Mouse (Mus musculus) kidney, adult 18-20 months (tissue): Measurements from ENCODE around the gene Eif4e2.

ENCODE experiments used
- DNase-seq: peaks from one replicate; pipeline ENCODE4 v3.0.0; 2021

Gene Eif4e2

DNA sequence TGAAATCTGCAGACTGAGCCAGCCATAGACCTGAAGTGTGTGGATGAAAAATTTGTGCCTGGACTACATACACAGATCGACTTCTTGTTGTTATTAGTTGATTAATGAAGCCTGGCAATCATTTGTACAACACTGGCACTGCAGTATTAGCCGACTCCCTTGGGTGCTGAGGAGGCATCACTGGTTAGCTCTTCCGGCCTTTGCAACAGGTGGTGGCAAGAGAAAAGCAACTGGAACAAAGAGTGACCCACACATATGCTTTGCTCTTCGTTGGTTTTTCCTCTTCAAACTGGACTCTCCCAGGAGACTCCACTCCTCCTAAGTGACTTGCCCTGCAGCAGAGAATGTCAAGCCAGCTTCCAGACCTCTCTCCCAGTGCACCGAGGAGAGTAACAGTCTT, 9.9 kb upstream of the Eif4e2 start:
- DNase-seq: no peak

DNA sequence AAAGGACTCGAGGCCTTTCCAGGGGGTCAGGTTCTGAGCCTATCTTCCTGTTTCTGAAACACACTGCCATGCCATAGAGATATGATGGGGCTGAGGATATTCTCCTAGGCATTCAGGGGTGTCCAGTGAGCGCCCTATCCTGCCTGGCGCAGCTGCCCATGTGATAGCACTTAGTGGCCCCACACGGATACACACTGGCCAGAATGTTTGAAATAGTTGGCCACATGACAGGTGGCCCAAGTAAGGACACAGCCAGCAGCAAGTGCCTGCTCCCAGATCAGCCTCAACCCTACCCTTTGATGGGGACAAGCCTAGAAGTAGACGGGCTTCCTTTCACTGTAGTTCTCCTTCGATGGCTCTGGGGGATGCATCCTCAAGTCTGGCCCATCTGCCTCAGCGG, 9.2 kb upstream of the Eif4e2 start, which contains the start of gene Chrng:
TSS of gene Chrng (plus strand) at position 193 of the 400 bp plus-strand sequence.
- no peak for DNase-seq

DNA sequence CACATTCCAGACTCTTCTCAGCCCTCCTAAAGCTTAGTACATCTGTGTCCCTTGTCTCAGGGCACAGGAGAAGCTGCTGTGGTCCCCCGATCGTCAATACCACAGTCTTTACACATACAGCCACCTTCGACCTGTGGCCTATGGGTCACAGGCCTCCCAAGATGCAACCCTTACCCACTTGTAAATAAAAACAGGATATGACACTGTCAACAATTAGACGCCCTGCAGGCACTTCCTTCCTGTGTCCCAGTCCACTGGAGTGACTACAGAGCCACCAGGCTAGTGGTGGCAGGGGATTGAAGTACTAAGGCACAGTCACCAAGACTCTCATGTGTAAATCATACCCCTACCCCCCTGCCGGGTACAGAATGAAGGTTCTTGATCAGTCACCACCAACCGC, 8.7 kb upstream of the Eif4e2 start:
- no peak for DNase-seq

DNA sequence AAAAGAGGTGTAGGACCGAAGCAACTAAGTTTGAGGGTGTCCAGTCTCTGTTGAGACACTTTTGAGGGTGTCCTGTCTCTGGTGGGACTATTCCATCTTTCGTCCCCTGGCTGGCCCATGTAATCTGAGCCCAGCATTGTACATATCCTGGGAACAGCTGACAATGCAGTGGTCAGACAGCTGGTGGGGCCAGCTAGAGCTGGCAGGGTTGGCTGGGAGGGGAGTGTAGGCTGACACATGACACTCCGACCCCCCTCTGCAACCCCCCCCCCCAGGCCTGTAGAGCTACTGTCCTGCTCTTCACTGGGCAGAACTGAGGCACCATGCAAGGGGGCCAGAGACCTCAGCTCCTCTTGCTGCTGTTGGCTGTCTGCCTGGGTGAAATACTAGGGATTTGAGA, 8.2 kb upstream of the Eif4e2 start:
- DNase-seq: no peak

DNA sequence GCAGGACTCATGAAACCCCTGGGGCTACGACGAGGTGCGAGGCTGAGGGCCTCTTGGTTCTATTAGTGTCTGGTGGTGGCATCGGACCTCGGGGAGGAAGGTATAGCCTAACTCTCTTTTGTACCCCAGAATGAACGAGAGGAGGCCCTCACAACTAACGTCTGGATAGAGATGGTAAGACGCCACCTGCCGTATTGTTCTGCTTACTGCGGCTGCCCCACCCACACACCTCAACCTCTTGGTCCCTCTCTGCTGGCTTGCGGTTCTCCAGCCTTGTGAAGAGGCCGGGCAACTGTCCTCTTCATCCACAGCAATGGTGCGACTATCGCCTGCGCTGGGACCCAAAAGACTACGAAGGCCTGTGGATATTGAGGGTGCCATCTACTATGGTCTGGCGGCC, 7.4 kb upstream of the Eif4e2 start:
- DNase-seq: no peak

DNA sequence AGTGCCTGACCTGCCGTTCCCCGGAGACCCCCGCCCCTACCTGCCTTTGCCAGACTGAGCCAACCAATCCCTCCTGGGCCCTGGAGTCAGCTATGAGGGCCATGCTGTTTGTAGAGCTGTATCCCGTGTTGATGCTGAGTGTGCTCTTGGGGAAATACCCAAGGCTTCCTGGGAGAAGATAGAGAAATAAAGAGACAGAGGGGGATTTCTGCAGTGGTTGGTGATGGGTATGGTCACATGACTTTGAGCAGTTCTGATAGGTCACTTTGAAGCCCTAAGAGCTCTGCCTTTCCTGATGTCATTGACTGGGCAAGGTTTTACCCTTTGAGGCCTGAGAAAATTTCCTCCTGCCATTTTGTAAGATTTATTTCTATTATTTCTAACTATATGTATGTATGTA, 2.3 kb upstream of the Eif4e2 start:
- no peak for DNase-seq

DNA sequence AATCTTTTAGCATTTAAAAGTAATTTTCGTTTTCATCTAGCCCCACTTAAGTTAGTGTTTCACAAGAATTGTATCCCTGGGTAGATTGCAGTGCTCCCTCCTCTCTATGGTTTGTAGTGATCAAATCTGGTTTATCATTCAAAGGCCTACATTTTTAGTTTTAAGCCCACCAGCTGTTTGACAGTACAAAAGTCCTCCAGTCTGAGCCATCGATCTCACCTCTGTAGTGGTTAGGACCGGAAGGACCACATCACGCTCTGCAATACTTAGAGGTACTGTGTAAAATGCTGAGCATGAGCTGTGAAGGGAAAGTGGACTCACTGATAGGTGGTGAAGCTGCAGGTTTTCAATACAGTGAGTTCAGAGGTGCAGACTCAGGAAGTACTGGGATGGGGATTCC, 1.0 kb downstream of the Eif4e2 start:
- no peak for DNase-seq

DNA sequence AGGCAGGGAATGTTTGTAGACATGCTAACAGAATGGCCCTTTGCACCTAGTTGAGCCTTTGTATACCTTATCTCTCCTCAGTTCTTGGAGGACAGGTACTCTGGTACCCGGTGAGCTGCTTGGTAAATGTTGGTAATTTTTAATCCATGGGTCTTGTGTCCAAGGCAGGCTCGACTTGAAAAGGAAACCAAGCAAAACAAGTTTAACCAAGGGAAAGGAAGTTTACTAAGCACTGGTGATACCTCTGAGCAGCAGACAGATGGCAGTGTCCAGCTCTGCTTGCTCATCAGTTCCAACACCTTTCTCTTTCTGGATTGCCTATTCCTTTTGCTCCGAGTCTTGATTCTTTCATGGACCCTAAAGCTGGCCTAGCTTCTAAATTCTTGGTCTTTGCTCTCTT, 4.2 kb downstream of the Eif4e2 start:
- peak; percentile 29 for DNase-seq

DNA sequence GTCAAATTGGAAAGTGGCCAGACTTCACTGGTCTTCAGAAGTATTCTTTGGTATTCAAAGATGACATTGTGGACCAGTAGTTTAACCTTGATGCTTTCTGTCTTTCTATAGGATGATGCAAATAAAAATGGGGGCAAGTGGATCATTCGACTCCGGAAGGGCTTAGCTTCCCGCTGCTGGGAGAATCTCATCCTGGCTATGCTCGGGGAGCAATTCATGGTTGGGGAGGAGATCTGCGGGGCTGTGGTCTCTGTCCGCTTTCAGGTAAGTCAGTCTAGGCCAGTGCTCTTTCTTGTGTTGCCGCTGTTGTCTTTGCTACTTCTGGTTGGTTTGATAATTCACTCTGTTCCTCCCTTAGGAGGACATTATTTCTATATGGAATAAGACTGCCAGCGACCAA, 12.0 kb downstream of the Eif4e2 start:
- DNase-seq: no peak

DNA sequence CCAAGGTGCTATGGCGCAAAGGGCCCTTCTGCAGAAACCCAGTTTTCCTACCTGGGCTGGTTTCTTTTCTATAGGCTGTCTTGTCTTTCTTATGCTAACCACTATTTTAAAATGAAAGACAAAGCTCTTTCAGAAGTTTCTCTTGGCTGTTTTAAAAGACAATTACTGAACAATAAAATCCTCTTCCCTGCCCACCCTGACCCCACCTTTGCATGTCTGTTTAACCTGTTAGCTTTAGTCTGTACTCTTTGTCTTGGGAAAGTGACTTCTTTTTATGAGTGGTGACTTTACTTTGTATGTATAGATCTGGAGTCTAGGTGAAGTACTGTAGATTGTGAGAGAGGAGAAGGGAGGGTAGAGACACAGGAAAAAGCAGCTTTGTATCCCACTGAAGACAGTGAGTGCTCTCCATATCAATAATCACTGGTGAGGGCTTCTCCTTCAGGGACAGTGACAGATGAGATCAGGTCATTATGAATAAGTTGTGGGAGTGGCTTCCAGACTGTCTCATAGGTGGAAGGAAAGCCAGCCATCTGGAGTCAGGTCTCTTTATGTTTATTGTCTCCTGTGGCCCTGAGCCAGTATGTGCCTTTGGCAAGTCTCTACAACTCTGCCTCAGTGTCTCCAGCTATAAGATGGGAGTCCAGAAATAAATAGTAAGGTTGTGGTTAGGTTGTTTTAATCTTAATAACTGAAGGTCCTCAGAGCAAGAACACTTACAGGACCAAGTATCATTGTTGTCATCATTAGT, 12.9 kb downstream of the Eif4e2 start:
- no peak for DNase-seq

DNA sequence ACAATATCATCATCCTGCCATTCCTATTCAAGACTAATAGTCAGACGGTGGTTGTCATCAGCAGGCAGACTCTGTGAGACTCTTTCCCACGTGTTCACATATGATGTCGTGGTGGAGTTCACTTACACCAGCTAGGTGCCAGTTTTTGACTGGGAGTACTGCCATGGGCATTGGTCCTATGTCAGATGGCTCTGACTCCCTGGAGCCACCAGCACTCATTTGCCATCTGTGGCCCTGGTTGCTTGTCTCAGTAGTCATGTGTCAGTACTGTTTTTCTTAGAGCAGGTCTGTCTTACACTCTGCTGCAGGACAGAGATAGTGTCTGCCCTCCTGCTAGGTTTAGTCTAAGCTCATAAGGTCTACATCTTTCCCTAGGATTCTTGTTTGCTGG, 13.4 kb downstream of the Eif4e2 start:
- no peak for DNase-seq

DNA sequence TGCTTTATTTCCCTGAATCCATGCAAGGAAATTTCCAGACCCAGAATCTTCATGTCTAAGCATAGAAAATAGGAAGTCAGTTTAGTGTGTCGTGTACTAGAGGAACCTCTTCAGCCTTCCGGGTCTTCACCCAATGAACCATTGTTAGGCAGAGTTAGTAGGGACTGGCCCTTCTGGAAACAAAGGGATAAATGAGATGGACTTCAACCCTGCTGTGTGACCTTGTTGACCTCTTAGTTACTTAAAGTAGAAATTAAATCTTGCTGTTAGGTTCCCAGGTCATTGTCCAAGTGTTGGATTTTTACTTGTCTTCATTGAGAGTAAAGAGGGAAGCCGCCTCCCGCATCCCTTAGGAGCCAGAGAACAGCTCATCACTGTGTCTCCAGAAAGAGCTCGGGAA, 16.9 kb downstream of the Eif4e2 start:
- DNase-seq: no peak

DNA sequence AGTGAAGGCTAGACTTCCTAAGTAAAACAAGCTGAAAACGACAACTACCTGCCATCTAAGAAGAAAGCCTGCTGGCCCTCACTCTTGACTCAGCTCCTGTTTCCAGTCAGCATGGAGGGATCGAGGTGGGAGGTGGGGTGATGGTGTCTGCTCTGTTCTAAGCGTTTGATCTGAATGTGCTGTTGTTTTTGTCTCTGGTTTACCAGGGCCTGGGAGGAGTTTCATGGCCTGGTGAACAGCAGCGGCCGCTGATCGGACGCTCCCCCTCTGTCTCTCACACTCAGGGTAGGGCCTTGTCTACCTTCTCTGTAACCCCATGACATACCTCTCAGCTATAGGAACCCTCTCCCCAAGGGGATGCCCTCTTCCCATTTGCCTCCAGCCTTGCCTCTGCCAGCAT, 18.5 kb downstream of the Eif4e2 start:
- no peak for DNase-seq

DNA sequence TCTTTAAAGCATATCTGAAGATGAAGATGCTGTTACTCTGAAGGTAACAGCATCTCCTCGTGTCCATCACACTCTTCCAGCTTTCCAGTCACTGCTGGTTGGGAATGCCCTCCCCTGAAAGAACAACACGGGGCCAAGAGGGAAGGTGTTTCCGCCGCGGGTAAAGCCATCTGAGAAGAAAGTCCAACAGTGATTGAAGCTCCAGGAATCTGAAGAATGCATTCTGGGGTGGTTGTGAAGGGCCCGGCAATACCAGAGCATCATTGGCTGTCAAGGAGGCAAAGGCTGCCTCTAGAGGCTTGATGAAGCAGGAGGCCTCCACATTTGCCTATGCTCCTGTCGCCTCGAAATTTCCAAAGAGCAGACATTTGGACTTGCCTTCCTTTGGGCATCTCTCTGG, 25.3 kb downstream of the Eif4e2 start:
- DNase-seq: no peak

DNA sequence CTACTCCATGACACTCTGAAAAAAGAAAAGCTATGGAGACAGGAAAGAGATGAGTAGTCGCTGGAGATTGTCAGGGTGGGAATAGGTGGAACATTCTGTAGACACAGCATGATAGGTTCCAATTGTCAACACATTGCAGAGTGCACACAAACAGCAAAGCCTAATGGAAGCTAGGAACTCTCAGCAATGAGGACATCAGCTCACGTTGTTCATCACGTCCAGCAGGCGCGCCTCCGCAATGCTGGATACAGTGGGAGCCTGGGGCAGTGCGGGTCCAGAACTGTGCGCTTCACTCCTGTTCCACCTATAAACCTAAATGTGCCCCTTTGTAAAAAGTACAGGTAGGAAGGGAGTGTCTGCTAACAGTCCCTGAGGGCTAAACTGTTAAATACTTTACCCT, 29.3 kb downstream of the Eif4e2 start:
- no peak for DNase-seq

DNA sequence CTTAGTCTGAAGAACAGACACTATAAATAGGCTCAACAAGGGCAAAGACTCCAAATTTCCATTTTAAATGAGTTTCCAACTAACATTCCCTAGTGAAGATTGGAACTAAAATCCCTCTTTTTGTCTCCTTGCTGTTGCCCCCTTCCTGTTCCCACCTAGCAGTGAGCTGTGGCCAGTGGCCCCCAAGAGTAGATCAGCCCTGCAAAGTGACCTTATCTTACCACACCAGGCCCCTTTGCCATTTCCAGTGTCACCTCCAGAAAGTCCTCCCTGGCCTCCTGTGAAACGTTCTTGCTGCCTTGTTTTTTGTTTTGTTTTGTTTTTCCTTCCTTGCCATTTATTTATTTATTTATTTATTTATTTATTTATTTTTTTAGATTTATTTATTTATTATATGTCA, 31.7 kb downstream of the Eif4e2 start:
- DNase-seq: no peak

DNA sequence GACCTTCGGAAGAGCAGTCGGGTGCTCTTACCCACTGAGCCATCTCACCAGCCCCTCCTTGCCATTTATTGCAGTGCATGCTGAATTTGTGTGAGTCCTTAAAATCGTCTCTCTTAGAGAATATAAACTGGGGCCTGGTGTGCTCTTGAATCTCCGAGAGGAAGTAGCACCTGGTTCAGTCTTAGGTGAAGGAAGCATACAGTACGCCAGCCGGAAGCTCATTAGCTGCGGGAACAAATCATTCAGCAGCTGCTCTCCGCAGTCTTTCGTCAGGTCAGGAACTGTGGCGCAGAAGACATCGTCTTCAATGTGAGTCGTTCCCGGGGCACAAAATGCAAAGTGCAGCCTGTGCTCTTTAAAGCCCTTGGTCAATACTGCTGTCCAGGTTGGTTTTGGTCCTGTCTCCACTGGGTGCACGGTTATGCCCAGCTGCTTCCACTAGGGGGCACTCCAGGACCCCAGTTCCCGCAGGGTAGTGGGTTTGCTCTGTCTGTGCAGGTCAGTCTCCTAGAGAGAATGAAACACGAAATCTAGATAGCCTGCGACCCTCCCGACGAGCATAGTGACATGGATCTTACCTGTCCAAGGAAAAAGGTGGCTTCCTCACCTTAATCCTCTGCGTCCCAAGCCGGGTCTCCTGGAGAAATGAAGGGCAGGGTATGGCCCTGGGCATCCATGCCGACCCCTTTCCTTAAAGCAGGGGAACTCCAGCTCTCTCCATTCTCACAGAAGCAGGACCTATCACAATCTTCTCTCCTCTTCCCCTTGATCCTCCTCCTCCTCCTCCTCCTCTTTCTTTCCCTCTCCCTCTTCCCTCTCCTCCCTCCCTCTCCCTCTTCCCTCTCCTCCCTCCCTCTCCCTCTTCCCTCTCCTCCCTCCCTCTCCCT, 32.5 kb downstream of the Eif4e2 start:
- DNase-seq: peak; percentile 88

DNA sequence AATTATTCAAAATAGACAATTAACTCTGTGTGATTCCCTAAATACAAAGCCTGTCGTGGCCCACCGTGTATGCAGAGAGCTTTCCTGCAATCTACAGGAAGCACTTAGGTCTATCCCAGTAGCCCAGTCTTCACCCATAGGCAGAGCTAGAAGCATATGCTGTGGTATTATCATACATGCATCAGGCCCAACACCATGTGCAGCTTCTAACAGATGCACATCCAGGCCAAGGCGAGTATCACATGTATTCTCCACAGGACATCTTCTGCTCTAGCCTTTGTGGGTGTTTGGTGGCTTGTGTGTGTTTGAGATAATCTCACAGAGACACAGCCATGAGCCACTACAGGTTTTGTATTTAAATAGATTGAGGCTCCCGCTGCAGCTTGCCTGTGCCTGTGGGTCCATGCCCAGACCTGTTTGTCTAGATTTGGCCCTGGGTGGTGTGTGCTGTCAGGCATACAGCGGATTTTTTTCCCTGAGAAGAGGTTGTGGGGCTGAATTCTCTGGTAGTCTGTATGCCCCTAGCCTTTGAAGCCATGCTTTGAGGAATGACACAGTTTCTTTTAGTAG, 38.4 kb downstream of the Eif4e2 start:
- no peak for DNase-seq

DNA sequence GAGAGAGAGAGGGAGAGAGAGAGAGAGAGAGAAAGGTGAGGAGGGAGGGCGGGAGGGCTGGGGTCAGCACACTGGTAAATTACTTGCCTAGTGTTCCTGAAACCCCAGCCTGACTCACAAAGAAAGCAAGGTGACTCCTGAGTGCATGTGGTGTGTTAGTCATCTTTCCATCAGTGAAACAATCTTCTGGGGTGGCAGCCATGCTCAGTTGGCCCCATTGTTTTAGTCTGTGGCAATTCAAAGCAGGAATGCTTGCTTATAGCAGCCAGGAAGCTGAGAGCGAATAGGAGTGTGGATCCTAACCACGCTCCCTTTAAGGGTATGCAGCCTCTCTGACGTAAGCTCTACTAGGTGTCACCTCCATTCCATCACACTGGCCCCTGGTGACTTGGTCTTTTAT, 41.5 kb downstream of the Eif4e2 start:
- no peak for DNase-seq

DNA sequence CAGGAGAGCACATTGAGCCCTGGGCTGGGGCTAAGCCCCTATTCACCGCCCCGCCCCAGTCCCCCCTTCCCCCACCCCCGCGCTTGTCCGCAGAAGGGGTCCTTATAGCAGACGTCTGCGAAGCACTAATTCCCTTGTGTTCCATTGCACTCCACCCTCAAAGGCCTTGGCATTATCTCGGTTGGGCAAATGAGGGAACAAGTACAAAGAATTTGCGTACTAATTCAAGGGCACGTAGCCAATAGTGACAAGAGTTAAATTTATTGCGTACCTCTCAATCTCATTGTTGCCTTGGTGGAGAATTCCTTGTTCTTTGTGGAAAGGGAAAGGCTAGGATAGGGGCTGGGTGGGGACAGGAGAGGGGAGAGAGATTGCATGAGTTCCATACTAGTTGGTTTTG, 44.0 kb downstream of the Eif4e2 start:
- no peak for DNase-seq

DNA sequence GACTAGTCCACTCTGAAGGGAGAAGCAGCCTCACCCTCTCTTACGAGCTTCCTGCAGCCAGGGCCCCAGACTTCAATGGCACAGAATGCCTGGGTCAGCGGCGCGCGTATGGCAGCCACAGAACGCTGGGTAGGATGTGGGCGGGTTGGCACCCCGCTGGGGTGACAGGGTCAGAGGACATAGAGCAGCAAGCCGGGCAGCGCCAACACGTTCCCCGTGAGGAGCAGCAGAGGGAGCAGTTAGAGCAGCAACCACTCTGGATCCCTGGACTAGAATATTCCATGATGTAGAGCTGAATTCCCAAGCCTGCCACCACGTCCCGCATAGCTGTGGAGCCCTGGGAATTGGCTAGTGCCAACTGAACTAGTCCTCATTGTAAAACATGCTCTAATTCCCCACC, 44.8 kb downstream of the Eif4e2 start:
- DNase-seq: peak; percentile 63

DNA sequence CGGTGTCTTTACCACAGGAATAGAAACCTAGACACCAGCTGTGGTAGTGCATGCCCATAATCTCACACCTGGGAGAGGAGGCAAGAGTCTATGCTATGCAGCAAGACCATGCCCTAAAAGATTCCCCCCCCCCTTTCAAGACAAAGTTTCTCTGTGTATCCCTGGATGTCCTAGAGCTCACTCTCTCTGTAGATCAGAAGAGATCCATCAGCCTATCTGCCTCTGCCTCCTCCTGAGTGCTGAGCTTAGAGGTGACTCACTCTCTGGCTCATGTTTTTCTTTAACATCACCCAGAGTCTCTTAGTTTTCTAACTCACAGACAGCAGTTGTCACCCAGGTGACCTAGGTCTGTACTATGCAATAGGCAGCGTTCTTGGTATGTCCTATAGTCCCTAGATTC, 45.6 kb downstream of the Eif4e2 start:
- no peak for DNase-seq

DNA sequence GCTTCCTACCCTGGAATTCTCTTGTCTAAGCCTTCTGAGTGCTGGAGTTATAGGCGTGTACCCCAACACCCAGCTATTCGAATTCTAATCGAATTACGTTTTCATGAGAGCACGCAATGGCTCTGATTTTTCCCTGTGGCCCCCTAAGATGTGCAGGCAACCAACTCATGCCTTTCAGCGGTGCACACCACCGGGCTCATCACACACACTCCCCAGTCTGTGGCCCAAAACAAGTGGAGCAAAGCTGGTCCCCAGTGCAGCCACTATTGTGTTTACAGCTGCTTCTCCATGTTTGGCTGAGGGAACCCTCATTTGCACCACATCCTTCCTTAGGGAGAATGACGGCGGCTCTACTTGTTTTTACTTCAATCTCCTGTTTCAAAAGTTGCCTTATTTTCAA, 49.5 kb downstream of the Eif4e2 start:
- no peak for DNase-seq

DNA sequence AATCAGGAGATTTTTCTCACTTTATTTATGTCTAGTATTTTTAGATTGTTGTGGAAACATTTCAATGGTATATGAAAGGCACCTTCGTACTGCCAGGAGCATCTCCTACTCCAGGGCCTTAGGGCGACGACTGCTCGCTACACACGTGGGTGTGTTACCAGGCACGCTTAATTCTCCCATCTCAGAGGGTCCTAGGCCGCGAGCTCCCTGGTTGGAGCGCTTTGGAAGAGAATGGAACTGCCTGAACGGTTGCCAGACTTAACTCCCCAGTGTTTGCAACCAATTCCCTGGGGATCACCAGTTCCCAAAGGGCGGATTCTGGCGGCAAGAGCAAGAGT, 50.1 kb downstream of the Eif4e2 start:
- no peak for DNase-seq
